Mouse (Mus musculus) right cerebral cortex, postnatal 10 days (tissue): ENCODE results near the gene 2310061N02Rik.
"Not testable (repeated sequence)": the region's sequence is repeated elsewhere in the genome, so short reads cannot be mapped to it uniquely, and the experiment has no call there.

Source experiments
- DNase-seq, 2 experiments: peaks; one replicate each; pipeline ENCODE4 v3.0.0; 2021; ENCODE audit warnings: low spot score in 2 of 2

The 2310061N02Rik gene

DNA sequence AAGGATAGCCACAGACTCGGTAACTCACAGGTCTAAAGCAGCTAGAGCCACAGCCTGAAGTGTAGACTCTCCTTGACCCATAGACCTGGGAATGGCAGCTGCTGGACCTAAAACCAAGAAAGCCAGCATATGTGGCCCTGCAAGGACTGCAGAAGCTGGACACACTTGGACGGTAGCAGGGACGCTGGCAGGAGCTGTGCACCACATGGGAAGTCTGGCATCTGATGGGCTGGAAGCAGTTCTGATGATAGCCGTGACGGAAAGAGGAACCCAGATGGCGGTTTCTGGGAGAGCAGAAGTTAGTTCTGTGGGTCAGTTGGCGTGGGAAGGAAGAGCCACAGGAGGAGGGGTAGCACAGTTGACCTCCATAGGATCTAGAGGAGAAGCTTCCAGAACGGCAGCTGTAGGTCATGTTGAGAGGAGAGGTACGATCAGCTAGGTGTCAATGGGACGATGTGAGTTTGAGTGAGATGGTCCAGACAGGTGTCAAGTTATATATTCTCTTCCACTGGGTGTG, at the start of gene 2310061N02Rik:
2310061N02Rik (minus strand) TSS at position 467 of the 517 bp plus-strand sequence.
- no peak for DNase-seq

DNA sequence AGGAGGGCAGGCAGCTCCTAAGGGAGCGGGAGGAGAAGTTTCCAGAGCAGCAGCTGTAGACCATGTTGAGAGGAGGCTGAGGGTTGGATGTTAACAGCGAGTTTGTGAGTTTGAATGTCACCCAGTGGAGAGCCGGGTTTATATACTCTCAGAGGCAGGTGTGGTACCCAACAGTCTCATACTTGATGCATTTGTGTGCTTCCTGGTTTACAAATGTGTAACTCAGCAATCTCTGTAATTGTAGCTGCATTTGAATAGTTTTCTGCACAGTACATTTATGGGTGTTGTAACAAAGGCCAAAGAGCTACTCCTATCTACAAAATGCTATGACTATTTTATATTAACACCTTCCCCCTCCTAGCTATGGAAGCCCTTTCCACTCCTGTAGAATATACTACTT, 43.8 kb upstream of the 2310061N02Rik start, which contains the start of gene Krtap13:
Krtap13 (minus strand) TSS at position 101 of the 400 bp plus-strand sequence.
- DNase-seq = not testable (repeated sequence)

DNA sequence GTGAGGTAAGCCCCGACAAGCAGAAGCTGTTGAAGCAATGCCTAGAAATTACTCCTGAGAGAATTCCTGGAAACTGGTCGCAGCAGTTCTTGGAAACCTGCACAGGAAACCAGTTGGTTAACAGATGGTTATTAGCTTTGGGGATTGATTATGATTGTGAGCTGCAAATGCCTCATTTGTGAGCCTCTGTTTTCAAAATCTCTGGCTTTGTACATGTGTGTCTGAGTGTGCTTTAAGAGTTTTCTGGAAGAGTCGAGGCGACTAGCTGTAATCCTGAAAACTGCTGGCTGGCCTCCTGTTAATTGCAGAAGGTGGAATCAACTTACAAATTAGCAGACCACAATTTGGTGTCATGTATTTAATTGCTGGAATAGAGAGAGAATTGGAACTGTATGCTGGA, 40.2 kb upstream of the 2310061N02Rik start:
- DNase-seq = no peak

DNA sequence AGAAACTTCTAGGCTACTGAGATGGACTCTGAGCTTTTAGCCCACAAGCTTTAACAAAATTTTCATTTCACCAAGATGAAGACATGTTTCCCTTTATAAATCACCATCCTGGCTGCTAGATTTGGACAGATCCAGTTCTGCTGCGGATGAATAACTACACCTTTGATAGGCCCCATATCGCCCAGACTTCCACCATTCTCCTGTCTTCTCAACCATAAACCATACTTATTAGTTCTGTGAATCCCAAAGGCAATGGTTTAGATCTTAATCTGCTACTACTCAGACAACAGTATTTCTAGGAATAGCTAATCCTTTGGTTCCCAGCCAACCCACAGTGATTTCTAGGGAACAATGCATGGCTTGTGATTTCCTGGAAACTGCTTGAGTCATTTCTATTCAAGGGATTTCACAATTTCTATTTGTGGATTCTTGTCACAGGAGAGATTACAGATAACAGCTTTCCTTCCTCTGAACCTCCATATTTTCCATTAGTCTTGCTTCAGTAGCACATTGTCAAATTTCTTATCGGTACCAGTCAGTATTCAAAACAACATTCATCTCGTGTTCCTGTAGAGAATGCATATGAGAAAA, 37.1 kb upstream of the 2310061N02Rik start:
- DNase-seq = no peak

DNA sequence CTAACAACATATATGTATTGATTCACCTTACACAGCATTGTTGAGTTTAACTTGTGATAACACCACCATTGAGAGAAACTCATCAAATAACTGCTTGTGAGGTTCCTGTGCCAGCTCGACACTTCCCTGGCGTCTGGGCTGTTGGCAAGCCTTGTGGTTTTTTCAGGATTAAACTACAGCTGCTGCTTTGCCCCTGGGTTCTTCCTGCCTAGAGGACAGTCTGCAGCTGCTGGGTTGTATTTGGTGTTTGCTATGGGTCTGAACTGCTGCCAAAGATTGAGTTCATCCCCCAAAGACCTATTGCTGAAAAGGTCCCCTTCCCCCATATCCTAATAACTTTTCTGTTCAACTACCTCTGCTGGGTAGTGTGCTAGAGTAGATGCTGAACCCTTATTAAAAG, 27.6 kb upstream of the 2310061N02Rik start:
- no peak for DNase-seq

DNA sequence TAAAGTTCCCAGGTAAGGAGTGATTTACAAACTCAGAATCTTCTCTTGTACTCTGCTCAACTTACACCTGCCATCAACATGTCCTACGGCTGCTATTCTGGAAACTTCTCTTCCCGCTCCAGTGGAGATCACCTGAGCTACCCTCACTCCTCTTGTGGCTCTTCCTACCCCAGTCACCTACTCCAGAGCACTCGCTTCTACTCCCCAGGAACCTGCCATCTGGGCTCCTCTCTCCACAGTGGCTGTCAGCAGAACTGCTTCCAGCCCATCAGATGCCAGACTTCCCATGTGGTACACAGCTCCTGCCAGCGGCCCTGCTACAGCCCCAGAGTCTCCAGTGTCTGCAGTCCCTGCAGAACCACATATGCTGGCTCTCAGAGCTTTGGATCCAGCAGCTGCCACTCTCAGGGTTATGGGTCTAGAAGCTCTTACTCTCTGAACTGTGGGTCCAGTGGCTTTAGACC, 21.1 kb upstream of the 2310061N02Rik start, which contains the start of gene Krtap13-1:
Krtap13-1 (plus strand) TSS at position 51 of the 464 bp plus-strand sequence.
- no peak for DNase-seq

DNA sequence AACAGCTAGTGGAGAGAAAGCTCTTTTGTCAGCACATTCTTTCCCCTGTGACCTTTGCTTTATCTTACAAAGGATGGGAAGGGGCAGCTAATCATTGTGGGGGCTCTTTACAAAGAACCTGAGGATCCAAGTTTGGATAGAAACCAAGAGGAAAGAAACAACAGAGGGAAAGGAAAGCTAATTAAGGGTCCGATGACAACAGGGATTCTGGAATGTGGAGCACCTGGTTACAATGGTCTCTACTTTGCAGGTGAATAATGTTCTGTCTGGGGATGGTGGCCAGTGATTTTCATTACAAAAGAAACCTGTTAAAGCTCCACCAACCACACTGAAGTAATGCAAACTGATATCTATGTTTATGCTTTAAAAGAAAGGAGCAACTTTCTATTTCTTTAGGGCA, 12.3 kb upstream of the 2310061N02Rik start:
- no peak for DNase-seq

DNA sequence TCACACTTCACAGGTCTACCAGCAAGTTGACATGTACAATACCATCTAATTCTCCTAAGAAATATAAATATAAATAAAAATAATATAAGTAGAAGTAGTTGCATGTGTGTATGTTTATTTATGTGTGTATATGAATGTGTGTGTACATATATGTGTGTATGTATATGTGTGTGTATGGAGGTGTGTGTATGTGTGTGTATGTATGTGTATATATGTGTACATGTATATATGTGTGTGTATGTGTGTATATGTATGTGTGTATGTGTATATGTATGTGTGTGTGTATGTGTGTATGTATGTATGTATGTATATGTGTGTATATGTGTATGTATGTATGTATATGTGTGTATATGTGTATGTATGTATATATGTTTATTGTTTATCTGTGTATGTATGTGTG, 8.8 kb upstream of the 2310061N02Rik start:
- DNase-seq = no peak

DNA sequence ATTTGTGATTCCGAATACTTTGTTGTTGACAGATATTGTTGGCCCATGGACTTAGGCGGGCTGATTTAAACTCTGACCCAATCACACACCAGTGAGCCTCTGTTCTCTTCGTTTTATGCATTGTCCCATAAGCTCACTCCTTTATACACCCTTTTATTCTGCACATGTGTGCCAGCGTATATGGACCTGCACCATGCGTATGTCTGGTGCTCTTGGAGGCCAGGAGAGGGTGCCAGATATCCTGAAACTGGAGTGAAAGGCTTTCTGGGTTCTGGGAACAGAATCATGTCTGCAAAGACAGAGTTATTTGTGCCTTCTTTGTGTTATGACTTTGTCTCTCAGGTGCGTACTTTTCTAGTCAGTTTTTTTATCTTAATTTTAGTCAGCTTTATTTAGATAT, 3.5 kb upstream of the 2310061N02Rik start:
- DNase-seq = no peak

DNA sequence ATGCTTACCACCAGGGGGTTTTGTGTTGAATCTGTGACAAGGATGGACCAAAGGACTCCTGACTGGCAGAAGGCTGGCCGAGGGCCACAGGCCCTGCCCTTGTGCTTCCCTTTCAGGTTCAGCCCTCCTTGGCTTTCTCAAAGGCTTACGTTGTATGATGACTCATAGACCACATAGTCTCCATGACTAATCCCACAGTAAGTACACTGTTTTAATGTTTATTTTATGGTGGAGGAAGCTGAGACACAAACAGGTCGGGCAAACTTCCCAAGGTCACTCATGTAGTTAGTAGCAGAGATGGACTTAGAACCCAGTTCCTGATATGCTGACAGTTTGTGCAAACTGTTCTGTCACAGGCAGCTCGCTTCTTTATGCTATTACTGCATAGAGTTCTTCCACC, 3.0 kb upstream of the 2310061N02Rik start:
- DNase-seq = no peak

DNA sequence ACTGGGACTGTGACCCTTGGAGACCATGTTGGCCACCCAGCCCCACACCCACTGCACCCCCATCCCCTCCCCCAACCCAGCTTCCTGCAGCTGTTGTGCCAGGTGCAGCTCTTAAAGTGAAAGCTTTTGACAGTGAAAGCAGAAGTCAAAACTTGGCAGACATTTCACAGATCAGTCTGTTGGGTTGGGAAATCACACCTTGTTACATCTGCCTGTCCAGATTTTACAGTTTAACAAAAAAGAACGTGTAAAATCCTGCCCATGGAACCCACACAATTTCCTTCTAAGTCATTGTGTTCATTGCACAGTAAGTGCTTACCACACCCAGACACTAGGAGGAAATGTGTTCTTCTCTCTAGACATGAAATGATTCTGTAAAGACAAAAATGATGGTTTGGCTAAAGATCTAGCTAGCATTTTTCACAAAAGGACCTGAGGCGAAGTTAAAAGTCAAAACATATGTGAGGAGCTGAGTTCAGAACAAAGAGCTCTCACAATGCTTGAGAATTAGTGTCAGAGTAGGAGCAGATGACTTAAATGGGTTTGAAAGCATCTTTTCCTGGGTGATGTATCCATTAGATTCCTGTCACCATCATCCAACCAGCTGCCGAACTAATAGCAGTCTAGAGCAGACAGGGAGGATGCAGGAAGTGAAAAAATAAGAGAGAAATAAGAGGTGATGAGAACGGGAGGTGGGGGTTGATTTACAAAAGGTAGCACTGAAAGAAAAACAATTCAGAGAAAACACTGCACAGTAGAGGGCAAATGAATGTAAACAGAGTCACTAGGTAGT, 6.5 kb downstream of the 2310061N02Rik start:
- no peak for DNase-seq

DNA sequence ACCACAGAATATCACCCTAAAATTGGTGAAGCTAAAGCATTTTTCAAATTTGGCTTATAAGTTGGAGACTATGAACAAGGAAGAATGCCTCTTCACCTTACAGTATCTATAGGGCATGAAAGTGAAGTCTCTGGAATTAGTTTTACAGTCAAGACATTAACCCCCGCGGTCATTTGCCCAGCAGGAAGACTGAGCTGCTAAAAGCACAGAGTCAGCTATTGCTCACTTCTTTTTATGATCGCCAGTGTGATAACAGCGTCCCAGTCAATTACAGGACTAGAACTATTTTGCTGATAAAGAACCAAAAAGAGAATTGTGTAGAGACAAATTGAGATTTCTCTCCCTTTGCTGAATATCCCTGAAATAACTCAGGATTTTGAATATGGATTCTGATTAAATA, 11.5 kb downstream of the 2310061N02Rik start:
- DNase-seq = no peak

DNA sequence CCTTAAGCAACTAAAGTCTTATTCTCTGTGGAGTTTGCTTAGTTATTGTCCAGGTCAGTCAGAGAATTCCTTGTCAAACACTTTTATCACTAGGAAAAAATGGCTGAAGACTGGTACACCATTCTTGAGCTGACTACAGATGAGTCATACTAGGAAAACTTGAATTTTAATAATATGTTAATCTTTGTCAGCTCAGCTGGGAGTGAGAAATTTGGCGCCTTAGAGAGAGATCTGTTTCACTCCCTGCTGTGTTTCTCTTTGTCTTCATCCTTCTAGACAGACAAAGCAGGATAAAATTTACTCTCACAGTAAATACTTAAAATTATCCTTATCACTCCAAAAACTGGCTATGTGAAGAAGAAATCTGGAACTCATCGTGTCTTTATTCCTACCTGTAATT, 26.5 kb downstream of the 2310061N02Rik start:
- DNase-seq = no peak

DNA sequence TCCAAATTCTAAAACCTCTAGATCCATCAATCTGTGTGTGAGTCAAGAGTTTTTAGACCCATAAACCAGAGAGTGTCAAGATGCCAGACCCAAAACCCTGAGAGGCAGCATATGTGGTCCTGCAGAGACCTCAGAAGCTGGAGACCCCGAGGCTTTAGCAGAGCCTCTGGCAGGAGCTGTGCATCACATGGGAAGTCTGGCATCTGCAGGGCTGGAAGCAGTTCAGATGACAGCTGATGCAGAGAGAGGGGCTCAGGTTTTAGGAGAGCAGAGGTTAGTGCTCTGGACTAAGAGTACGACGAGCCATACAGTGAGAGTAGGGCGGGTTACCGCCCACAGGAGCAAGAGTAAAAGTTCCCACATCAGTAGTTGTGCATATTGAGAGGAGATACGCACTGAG, 28.7 kb downstream of the 2310061N02Rik start:
- no peak for DNase-seq

DNA sequence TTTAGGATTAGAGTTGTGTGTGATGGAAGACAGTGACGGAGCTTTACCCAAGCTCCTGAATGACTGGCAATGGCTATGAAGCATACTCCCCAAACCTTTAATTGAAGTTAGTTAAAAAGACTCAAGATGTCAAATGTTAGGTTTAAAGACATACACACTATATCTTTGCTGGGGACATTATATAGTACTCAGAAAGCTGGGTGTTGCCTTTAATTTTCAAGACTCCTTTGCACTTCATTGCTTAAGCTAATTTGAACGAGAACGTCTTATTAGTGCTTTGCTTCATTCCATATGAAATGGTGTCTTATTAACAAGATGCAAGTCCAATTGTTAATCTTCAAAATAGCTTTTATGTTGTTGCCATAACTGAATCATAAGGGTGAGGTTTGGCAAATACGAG, 36.2 kb downstream of the 2310061N02Rik start, which contains the start of gene Krtap27-1:
Krtap27-1 (minus strand) TSS at position 101 of the 400 bp plus-strand sequence.
- DNase-seq = no peak

DNA sequence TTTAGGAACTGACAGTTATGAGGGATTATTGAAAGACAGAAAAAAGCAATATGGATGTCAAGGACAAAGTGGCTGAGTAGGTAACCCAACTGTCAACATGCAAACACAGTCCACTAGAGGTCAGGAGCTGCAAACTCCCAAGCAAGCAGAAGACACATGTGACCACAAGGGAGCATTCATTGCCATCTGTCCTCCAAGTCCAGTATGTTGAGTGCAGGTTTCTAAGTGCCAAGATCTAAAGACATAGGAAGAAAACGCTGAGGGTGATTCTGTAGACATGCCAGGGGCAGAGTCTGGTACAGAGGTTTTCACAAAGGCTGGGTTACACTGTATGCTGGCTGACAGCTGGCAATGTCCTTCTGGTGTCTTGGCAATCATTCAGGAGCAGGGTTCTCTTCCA, 50.3 kb downstream of the 2310061N02Rik start:
- DNase-seq = no peak
